Mouse (Mus musculus): ENCODE data around the gene Rab1a.
"Not testable (repeated sequence)": the region's sequence is repeated elsewhere in the genome, so short reads cannot be mapped to it uniquely, and the experiment has no call there.

Gene Rab1a

DNA sequence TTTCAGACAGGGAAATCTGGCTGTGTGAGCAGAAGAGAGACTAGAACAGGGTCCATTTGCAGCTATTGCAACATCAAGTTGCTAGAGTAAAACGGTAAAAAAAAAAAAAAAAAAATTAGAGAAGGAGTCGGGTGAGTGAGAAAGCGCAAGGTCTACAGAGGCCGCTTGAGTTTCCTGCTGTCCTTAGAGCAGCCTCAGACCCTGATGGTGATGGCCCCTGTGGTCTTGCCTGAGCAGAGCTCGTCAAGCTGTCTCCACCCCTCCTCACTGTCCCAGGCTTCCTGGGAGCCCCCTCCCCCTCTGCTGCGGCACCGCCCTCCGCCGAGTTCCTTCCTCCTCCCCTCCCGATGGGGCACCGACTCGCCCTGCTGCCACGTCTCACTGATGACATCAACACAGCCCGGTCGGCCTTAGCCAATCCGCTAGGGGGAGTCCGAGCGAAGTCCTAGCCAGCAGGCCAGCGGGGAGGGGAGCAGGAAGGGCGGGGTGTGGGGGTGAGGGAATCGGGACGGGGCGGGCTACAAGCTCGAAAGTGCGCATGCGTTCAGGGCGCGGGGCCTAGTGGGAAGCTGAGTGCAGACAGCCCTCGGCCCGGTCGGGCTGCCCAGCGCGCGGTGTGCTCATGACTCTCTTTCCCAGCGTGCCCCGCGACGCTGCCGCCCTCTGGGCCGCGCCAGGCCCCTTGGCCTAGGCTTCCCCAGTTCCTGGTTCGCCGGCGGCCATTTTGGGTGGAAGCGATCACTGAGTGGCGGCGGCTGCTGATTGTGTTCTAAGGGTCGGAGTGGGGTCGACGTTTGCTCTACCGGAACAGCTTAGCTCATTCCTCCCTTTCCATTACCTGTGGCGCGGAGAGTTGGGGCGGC is at the start of gene Rab1a:
Gene Rab1a (plus strand): TSS at position 720 of the 863 bp plus-strand sequence.
- DNase-seq (ENCODE audit: low spot score in 2 of 2): peak; percentile 93 to 100

DNA sequence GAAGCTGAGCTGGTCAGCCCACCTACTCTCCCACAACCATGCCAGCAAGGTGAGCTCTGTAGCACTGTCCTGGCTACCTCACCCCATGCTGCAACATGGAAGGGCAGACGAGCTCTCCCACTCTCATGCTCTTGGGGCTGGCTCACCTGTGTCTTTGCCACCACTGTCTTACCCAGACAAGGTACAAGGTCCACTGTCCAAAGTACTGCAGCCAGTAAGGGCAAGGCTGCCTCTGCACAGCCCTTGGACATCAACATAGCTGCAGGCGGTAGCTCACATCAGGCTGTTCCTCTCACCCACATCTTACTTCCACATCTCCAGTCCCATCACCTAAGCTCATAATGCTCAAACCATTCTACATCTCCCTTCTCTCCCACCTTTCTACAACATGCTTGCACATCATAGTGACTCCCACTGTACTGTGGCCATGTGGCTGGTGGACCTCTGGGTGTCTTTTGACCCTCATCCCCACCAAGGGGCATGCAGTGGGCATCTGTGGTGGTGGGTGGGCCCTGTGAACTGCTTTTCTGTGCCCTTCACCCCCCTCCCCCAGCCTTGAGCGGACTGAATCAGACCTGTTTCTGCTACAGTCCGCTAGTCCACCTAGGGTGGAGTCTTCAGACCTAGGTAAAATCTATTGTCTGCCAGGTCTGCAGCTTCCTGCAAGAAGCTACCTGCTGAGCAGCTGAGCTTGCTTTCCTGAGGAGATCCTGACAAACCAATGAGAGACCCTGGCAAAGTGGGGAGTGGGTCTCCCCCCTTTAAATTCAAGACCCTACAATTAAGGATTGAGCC is 48.9 kb upstream of the Rab1a start:
- DNase-seq (ENCODE audit: low spot score in 2 of 2): no peak

DNA sequence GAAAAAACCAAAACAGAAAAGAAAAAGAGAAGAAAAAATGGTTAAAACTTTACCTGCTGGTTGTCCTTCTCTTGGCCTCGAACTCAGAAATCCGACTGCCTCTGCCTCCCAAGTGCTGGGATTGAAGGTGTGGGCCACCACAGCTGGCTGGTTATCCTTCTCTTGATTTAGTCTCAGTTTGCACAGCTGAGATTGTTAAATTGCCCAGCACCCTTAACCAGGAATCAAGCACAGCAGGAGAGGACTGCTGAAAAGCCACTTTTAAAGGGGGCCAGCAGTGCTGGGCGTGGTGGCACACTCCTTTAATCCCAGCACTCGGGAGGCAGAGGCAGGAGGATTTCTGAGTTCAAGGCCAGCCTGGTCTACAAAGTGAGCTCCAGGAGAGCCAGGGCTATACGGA is 47.7 kb upstream of the Rab1a start:
- not testable (repeated sequence) for DNase-seq (ENCODE audit: low spot score in 2 of 2)

- no peak for DNase-seq (ENCODE audit: low spot score in 2 of 2)
Observed at GRCm38 (mm10) chr11:20158879-20159278, 42.4 kb upstream of the Rab1a start.

- DNase-seq (ENCODE audit: low spot score in 2 of 2): no peak
Observed at GRCm38 (mm10) chr11:20164979-20165867, 36.0 kb upstream of the Rab1a start.

DNA sequence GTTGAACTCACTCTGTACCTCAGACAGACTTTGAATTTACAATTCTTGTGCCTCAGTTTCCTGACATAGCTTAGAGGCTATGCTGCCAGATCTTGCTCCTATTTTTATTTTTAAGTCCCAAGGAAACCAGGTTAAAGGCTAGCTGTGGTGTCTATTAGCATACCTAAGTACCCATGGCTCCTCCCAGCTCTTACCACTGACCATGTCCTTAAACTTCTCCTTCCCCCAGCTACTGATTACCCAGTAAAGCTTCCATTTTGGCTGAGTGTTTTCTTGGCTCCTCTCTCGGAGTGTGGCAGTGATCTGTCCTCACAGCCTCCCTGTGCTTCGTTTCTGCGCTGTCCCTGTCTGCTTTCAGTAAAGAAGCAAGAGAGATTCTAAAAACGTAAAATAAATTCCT is 35.2 kb upstream of the Rab1a start:
- DNase-seq (ENCODE audit: low spot score in 2 of 2): no peak

- not testable (repeated sequence) for DNase-seq (ENCODE audit: low spot score in 2 of 2)
Observed at GRCm38 (mm10) chr11:20166476-20166875, 34.8 kb upstream of the Rab1a start.

- no peak for DNase-seq (ENCODE audit: low spot score in 2 of 2)
Observed at GRCm38 (mm10) chr11:20168972-20169371, 32.3 kb upstream of the Rab1a start.

DNA sequence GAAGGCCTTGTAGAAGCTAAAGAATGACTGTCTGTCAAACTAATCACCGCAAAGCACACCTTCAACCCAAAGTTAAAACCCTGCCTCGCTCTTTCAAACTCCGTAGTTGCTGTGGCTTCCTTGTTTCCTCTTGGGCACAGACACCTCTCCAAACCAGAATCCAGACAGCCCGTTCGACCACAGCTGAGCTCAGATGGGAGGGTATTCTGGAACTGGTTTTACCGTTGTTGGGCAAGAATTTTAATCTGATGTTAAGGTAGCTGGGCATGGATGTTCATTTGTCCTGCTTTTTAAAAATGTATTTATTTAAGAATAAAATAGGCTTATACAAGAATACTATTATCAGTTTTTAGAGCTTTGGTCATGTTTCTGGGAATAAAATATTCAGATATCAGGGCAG is 14.0 kb upstream of the Rab1a start:
- DNase-seq (ENCODE audit: low spot score in 2 of 2): peak in 1 of 2 experiments; percentile 34

DNA sequence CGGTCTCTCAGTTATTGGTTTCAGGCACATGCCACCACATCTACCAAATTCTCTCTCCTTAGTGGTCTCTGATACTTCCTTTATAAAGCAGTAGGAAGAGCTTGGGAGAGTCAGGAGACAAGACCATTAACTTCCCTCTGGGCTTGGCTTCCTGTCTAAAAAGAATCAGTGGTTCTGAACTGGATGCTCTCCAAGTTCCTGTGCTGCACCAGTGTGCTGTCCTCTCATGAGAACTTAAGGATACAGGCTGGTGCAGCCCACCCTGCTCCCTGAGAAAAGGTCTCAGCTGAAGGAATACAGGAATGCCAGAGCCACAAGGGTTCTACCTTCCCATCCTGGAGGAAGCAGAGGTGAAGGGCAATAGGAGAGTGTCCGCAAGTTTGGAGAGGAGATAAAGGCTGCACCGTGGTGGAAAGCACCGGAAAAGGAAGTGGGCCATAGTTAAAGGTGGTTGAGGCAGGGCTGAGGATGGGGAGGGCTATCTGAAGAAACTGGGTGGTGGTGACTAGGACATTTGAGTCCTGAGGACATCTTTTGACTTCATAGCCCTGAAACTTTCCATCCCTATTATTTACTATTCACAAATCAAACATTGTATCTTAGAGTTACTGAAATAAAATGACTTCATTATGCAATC is 8.0 kb upstream of the Rab1a start:
- no peak for DNase-seq (ENCODE audit: low spot score in 2 of 2)

- DNase-seq (ENCODE audit: low spot score in 2 of 2): peak in 1 of 2 experiments; percentile 38
Observed at GRCm38 (mm10) chr11:20201661-20202101, 449 bp downstream of the Rab1a start.

GRCm38 (mm10) chr11:20202299-20203011 is 1.2 kb downstream of the Rab1a start:
- DNase-seq (ENCODE audit: low spot score in 2 of 2): no peak

DNA sequence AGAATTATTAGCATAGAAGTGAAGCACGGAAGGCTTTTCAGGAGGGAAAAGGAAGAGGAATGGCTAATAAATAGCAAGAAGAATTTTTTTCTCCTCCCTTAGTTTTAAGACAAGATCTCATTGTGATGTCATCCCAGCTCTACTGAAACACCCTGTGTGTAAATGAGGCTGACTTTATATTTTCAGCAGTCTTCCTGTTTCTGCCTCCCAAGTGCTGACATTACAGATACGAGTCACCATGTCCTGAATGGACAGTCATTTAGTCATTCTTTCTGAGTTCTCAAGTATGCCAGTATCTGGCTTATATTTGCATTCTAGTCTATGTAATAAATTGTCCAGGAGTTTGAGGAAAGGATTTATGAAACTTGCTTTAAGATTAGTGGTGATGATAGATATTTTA is 3.1 kb downstream of the Rab1a start:
- DNase-seq (ENCODE audit: low spot score in 2 of 2): no peak

DNA sequence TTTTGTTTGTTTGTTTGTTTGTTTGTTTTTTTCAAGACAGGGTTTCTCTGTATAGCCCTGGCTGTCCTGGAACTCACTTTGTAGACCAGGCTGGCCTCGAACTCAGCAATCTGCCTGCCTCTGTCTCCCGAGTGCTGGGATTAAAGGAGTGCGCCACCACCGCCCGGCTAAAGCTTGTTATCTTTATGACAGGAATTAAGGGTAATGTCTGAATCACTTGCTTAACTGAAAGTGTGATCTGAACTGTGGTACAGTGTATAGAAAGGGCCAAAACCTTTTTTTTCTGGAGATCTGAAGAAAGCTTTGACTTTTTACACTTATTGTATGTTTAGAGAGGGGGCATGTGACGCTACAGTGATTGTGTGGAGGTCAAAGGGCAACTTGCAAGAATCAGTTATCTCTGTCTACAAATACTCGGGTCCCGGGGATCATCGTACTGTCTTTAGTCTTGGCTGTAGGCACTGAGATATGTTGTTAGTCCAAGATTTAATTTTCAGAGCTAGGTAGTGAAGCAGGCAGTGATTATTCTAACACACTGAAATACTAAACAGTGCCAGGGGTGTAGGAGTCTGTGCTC is 3.7 kb downstream of the Rab1a start:
- no peak for DNase-seq (ENCODE audit: low spot score in 2 of 2)

DNA sequence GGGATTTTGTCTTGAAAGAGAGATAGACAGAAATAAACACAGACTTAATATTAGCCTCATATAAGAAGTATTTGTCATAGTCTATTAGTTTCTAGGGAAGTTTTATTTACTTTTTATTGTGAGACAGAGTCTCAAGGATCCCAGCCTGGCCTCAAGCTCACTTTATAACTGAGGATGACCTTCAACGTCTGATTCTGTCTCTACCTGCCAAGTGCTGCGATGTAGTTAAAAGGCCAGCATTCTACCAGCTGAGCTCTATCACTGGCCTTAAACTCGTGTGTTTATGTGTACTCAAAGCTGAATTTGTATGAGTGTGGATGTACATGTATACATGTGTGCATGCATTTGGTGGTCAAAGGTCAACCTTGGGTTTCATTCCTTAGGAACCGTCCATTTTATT is 4.3 kb downstream of the Rab1a start:
- DNase-seq (ENCODE audit: low spot score in 2 of 2): no peak

DNA sequence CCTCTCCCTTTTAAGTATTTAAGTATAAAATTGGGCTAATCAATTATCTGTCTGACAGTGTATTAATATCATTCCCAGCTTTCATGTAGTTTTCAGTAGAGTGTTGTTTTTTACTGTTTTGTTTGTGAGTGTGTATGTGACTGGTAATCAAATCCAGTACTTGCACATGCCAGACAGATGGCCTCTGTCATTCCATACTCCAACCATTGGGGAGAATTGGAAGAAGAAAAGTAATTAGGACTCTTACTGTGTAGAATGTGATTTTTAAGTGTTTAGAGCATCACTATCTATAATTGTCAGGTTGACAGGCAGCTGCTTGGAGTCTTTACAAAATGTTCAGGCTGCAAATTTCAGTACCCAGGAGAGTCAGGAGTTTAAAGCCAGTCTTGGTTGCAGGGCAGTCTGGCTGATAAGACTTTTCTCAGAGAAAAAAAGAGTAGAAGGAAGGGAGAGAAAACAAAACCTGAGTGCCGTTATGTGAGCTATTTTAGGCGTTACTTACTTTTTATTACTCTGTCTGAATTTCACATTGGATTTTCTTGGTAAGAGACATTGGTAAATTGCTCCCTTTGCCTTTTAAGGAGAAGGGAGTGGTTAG is 5.5 kb downstream of the Rab1a start:
- DNase-seq (ENCODE audit: low spot score in 2 of 2): no peak

- DNase-seq (ENCODE audit: low spot score in 2 of 2): no peak
Observed at GRCm38 (mm10) chr11:20207589-20207988, 6.4 kb downstream of the Rab1a start.

DNA sequence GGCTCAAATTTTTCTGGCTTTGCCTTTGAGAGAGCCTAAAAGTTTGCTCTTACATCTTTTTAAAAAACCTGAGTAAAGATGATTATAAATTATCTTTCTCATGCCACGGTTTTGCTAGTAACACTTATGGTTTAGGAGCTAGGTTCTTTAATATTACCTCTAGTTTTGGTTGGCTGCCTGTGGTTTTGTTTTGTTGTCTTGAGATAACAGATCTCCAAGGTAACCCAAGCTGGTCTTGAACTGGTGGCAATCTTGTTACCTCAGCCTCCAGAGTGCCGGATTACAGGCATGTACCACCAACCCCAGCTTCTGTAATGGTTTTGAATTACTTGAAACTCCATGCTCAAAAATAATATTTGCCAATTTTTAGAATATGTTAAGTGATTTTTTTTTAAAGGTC is 10.6 kb downstream of the Rab1a start:
- DNase-seq (ENCODE audit: low spot score in 2 of 2): no peak

DNA sequence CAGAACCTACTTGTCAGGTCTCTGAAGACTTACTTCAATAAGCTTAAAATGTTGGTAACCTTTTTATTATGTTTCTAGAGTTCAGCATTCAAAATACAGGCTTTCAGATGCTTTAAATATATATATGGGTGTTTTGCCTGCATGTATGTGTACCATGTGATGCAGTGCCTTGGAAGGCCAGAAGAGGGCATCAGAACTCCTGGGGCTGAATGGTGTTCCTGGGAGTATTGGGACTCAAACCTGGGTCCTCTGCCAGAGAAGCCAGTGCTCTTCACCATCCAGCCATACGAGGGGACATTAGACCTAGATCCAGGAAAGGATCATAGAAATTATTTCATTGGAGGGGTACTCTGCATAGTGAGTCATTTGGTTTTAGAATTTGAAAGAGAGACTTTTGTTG is 13.5 kb downstream of the Rab1a start:
- no peak for DNase-seq (ENCODE audit: low spot score in 2 of 2)

GRCm38 (mm10) chr11:20216415-20216814 is 15.2 kb downstream of the Rab1a start:
- DNase-seq (ENCODE audit: low spot score in 2 of 2): no peak
